Mouse (Mus musculus): ENCODE measurements around the gene Tenm3.

GRCm38 (mm10) chr8:48579732-48580131 is 264.0 kb downstream of the Tenm3 start:
- TF ChIP-seq CTCF (IDR thresholded peaks at IDR 0.05; ENCODE audit: extremely low read depth, insufficient read depth, low read length) (no peak), POLR2A (IDR thresholded peaks at IDR 0.05; ENCODE audit: extremely low read depth, insufficient read depth, low read length) (no peak)
